Mouse (Mus musculus): ENCODE measurements at regions not wholly inside any gene's neighbourhood (a gene's known extent, or its start where the extent isn't known, plus 50 kb on each side); places are given as distances from the start of the nearest gene placed in this dataset.

- 68% methylated on average over 2 of the region's 2 CpGs for whole genome bisulfite sequencing
- TF ChIP-seq POLR2A (IDR thresholded peaks at IDR 0.05; ENCODE audit: borderline replicate concordance, insufficient read depth, low read length) (no peak), CTCF (IDR thresholded peaks at IDR 0.05; ENCODE audit: borderline replicate concordance, insufficient read depth, low read depth, low read length) (no peak)
- H3K27ac ChIP-seq (ENCODE audit: insufficient read depth, low read length) = no peak overlapping the region
- H3K4me3 ChIP-seq (replicated peaks; ENCODE audit: insufficient read depth, low read depth, low read length) = no peak overlapping the region
- DNase-seq = no peak
- H3K27me3 ChIP-seq (ENCODE audit: control insufficient read depth, insufficient read depth, low read length) = no peaks in the 10 kb centered on the region
- H3K4me1 ChIP-seq (ENCODE audit: control insufficient read depth, insufficient read depth, low read length) = no peaks in the 10 kb centered on the region
Measured at GRCm38 (mm10) chr11:92858170-92858569, 239.7 kb upstream of the Car10 start.

DNA sequence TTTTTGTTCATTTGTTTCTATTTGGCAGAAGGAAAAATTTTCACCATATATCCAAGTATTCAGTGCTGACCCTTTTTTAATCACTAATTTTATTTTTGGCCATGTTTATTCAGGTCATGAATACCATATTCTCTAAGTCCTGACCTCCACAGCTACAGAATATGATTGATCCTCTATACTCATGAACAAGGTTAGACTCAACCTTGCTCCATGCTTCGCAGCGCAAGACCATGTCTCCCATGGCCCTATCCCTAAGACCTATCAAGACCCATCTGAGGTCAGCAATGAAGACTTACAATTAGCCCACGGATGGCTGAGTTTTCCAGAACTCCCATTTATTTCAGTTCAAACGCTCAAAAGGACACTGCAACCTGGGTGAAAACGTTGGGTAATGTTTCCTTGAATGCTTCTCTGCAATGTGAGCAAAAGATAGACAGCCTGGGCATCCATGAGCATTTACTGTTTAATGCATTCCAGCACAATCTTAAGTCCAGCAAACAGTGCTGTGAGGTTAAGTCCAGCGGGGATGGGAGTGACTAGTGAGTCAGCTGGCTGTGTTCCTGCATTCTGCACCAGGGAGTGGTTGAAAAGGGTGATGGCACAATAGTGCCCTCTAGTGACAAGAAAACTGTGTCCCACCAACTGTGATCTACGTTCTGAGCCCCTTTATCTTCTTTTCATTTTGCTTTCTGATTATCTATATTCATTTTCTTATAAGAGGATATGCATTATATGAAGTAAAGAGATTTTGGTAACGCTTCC lies 208.0 kb upstream of the Car10 start:
- 56% methylated on average over 8 of the region's 8 CpGs for WGBS
- peak in 1 of 2 experiments; percentile 21 for DNase-seq
- Histone ChIP-seq H3K4me1 (ENCODE audit: control insufficient read depth, insufficient read depth, low read length) (no peaks in the 10 kb centered on the region), H3K27ac (ENCODE audit: insufficient read depth, low read length) (no peak overlapping the region), H3K4me3 (replicated peaks; ENCODE audit: insufficient read depth, low read depth, low read length) (no peak overlapping the region), H3K27me3 (ENCODE audit: control insufficient read depth, insufficient read depth, low read length) (no peaks in the 10 kb centered on the region)
- TF ChIP-seq POLR2A (IDR thresholded peaks at IDR 0.05; ENCODE audit: borderline replicate concordance, insufficient read depth, low read length) = no peak
- TF ChIP-seq CTCF (IDR thresholded peaks at IDR 0.05; ENCODE audit: borderline replicate concordance, insufficient read depth, low read depth, low read length) = 0 out of 2 replicates have a peak, but pooled peaks have one; percentile 12

DNA sequence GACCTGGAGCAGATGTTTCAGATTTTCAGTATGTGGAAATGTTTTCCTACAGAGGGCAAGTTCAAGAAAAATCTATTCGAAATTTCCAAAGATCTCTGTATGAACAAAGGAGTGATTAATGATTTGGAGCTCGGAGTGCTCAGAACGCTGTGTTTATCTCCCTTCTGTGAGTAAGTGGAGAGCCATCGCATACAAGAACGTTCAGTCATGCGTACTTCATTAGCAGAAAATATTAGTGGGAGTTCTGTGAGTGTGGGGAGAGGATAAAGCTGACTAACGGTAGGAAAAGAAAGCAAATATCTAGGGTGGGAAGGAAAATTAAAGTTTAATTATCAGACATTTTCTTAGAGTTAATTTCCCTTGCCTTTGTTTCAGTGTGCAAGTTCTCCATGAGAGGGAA lies 198.5 kb upstream of the Car10 start:
- H3K27ac ChIP-seq (ENCODE audit: insufficient read depth, low read length) = no peak overlapping the region
- no peak for DNase-seq
- no peak for TF ChIP-seq POLR2A (IDR thresholded peaks at IDR 0.05; ENCODE audit: borderline replicate concordance, insufficient read depth, low read length)
- H3K4me1 ChIP-seq (ENCODE audit: control insufficient read depth, insufficient read depth, low read length) = no peaks in the 10 kb centered on the region
- no peak overlapping the region for H3K4me3 ChIP-seq (replicated peaks; ENCODE audit: insufficient read depth, low read depth, low read length)
- 37% methylated on average over 7 of the region's 7 CpGs for WGBS
- H3K27me3 ChIP-seq (ENCODE audit: control insufficient read depth, insufficient read depth, low read length) = no peaks in the 10 kb centered on the region

Data from cerebellum, adult 2 months (tissue).